Mouse (Mus musculus) CH12.LX (cell line): Measurements from ENCODE around the gene Fgfr2. TPM values are rescaled to one million over a fixed set of nuclear protein-coding genes. Genes with fewer than 3 reads are reported as not detected.

Experiments used
- DNase-seq: peaks from one replicate; pipeline ENCODE4 v3.0.0-alpha.2; 2013; ENCODE audit errors: extremely low read depth
- H3K27ac ChIP-seq: 2 replicates; pipeline ENCODE4 v1.5.1; 2012; ENCODE audit warnings: low read depth, mild to moderate bottlenecking, control low read depth, moderate library complexity; ENCODE audit not compliant: insufficient read depth
- H3K27me3 ChIP-seq: replicated peaks from 2 replicates; pipeline ENCODE3; 2012; ENCODE audit warnings: inconsistent platforms
- H3K36me3 ChIP-seq, 2 experiments: replicated peaks in 1 of 2; 2 replicates each; pipeline versions ENCODE3 to v1.6.1; 2012; ENCODE audit warnings: inconsistent platforms in 1 of 2, low read length in 1 of 2, mild to moderate bottlenecking in 1 of 2, mixed read lengths in 1 of 2, moderate library complexity in 1 of 2; ENCODE audit not compliant: control insufficient read depth in 1 of 2, insufficient read depth in 1 of 2
- H3K4me1 ChIP-seq, 2 experiments: 2 replicates each; pipeline ENCODE4 v1.6.1; 2012; ENCODE audit warnings: inconsistent platforms in 1 of 2, moderate library complexity in 1 of 2; ENCODE audit not compliant: insufficient read depth in 2 of 2, control insufficient read depth in 1 of 2
- H3K4me2 ChIP-seq: 2 replicates; pipeline ENCODE4 v1.6.1; 2012; ENCODE audit warnings: low read depth, mild to moderate bottlenecking, control low read depth; ENCODE audit not compliant: poor library complexity, insufficient read depth, severe bottlenecking
- H3K4me3 ChIP-seq, 3 experiments: fragments of 150-350 bp in 1 of 3; sonication (generic) in 1 of 3; replicated peaks in 1 of 3; 2 replicates each; pipeline versions ENCODE3 to v1.5.1; 2011 to 2012; ENCODE audit warnings: low read depth in 2 of 3, low read length in 2 of 3, mild to moderate bottlenecking in 2 of 3, moderate library complexity in 2 of 3, control low read depth in 1 of 3, improper control_type of control experiment in 1 of 3, inconsistent platforms in 1 of 3, mixed read lengths in 1 of 3; ENCODE audit not compliant: poor library complexity in 1 of 3
- H3K79me2 ChIP-seq: replicated peaks from 2 replicates; pipeline ENCODE4 v1.6.1; 2012; ENCODE audit warnings: mild to moderate bottlenecking, moderate library complexity; ENCODE audit not compliant: control insufficient read depth, poor library complexity, insufficient read depth, severe bottlenecking; ENCODE audit errors: extremely low read depth
- H3K9ac ChIP-seq: 2 replicates; pipeline ENCODE4 v1.6.1; 2012; ENCODE audit warnings: low read depth, mild to moderate bottlenecking, control low read depth, moderate library complexity; ENCODE audit not compliant: insufficient read depth
- H3K9me3 ChIP-seq: replicated peaks from 2 replicates; pipeline ENCODE3; 2012; ENCODE audit warnings: low read length, inconsistent platforms, mixed read lengths
- BHLHE40 ChIP-seq: IDR thresholded peaks from 2 replicates; pipeline ENCODE4 v1.6.1; 2011; ENCODE audit warnings: mild to moderate bottlenecking, low read depth, low read length, improper control_type of control experiment
- CHD1 ChIP-seq: IDR thresholded peaks from 2 replicates; pipeline ENCODE4 v1.6.1; 2012; ENCODE audit warnings: low read depth, low read length, improper control_type of control experiment, inconsistent platforms
- CHD2 ChIP-seq: IDR thresholded peaks from 2 replicates; pipeline ENCODE4 v1.6.1; 2011; ENCODE audit warnings: low read length, improper control_type of control experiment
- EP300 ChIP-seq: IDR thresholded peaks from 2 replicates; pipeline ENCODE4 v1.6.1; 2011; ENCODE audit warnings: low read length, improper control_type of control experiment
- ETS1 ChIP-seq: conservative IDR thresholded peaks from 2 replicates; pipeline ENCODE4 v1.6.1; 2012; ENCODE audit warnings: low read depth, mild to moderate bottlenecking, inconsistent platforms, low read length, improper control_type of control experiment, moderate library complexity
- GABPA ChIP-seq: IDR thresholded peaks from 2 replicates; pipeline ENCODE4 v1.6.1; 2012; ENCODE audit warnings: low read depth, low read length, improper control_type of control experiment, inconsistent platforms; ENCODE audit not compliant: insufficient replicate concordance
- JUN ChIP-seq: IDR thresholded peaks from 2 replicates; pipeline ENCODE4 v1.6.1; 2011; ENCODE audit warnings: low read depth, mild to moderate bottlenecking, low read length, improper control_type of control experiment, moderate library complexity; ENCODE audit not compliant: insufficient read depth
- JUND ChIP-seq: conservative IDR thresholded peaks from 2 replicates; pipeline ENCODE4 v1.6.1; 2011; ENCODE audit warnings: low read depth, low read length, improper control_type of control experiment
- KAT2A ChIP-seq: IDR thresholded peaks from 2 replicates; pipeline ENCODE4 v1.6.1; 2012; ENCODE audit warnings: low read length, improper control_type of control experiment, inconsistent platforms; ENCODE audit not compliant: insufficient replicate concordance
- MAFK ChIP-seq: IDR thresholded peaks from 2 replicates; pipeline ENCODE4 v1.6.1; 2011; ENCODE audit warnings: low read length, improper control_type of control experiment; ENCODE audit not compliant: insufficient replicate concordance
- MAX ChIP-seq: IDR thresholded peaks from 2 replicates; pipeline ENCODE4 v1.6.1; 2011; ENCODE audit warnings: low read length, improper control_type of control experiment
- MAZ ChIP-seq: IDR thresholded peaks from 2 replicates; pipeline ENCODE4 v1.6.1; 2012; ENCODE audit warnings: low read depth, mild to moderate bottlenecking, inconsistent platforms, low read length, improper control_type of control experiment, moderate library complexity
- MXI1 ChIP-seq: IDR thresholded peaks from 2 replicates; pipeline ENCODE4 v1.6.1; 2011; ENCODE audit warnings: mild to moderate bottlenecking, low read depth, low read length, improper control_type of control experiment
- NELFE ChIP-seq: IDR thresholded peaks from 2 replicates; pipeline ENCODE4 v1.6.1; 2011; ENCODE audit warnings: low read depth, low read length, improper control_type of control experiment
- NRF1 ChIP-seq: IDR thresholded peaks from 2 replicates; pipeline ENCODE4 v1.6.1; 2014; ENCODE audit warnings: low read depth, mild to moderate bottlenecking, inconsistent platforms, low read length, improper control_type of control experiment, moderate library complexity
- PAX5 ChIP-seq: IDR thresholded peaks from 2 replicates; pipeline ENCODE4 v1.6.1; 2012; ENCODE audit warnings: low read length, inconsistent platforms, mixed read lengths
- POLR2A ChIP-seq: IDR thresholded peaks from 2 replicates; pipeline ENCODE4 v1.6.1; 2011; ENCODE audit warnings: low read depth, mild to moderate bottlenecking, improper control_type of control experiment, low read length
- SMC3 ChIP-seq: IDR thresholded peaks from 2 replicates; pipeline ENCODE4 v1.6.1; 2011; ENCODE audit warnings: low read depth, low read length, improper control_type of control experiment
- TBP ChIP-seq: conservative IDR thresholded peaks from 2 replicates; pipeline ENCODE4 v1.6.1; 2011; ENCODE audit warnings: low read depth, low read length, improper control_type of control experiment
- TCF12 ChIP-seq: IDR thresholded peaks from 2 replicates; pipeline ENCODE4 v1.6.1; 2014; ENCODE audit warnings: low read depth, mild to moderate bottlenecking, inconsistent platforms, low read length, improper control_type of control experiment
- UBTF ChIP-seq: IDR thresholded peaks from 2 replicates; pipeline ENCODE4 v1.6.1; 2012; ENCODE audit warnings: low read depth, mild to moderate bottlenecking, inconsistent platforms, low read length, improper control_type of control experiment, moderate library complexity
- USF1 ChIP-seq: IDR thresholded peaks from 2 replicates; pipeline ENCODE4 v1.6.1; 2014; ENCODE audit warnings: low read depth, mild to moderate bottlenecking, inconsistent platforms, low read length, improper control_type of control experiment
- USF2 ChIP-seq: conservative IDR thresholded peaks from 2 replicates; pipeline ENCODE4 v1.6.1; 2011; ENCODE audit warnings: low read depth, low read length, improper control_type of control experiment
- ZKSCAN1 ChIP-seq: IDR thresholded peaks from 2 replicates; pipeline ENCODE4 v1.6.1; 2012; ENCODE audit warnings: low read depth, inconsistent platforms, low read length, improper control_type of control experiment, borderline replicate concordance
- ZMIZ1 ChIP-seq: IDR thresholded peaks from 2 replicates; pipeline ENCODE4 v1.6.1; 2012; ENCODE audit warnings: low read depth, mild to moderate bottlenecking, inconsistent platforms, low read length, improper control_type of control experiment
- dilution Hi-C: fragments of 300-500 bp; cut with MboI; formaldehyde crosslinking; loops from 2 replicates; pipeline ENCODE4 v1.14.3; 2020; ENCODE audit warnings: low sequenced_read_pairs; ENCODE audit not compliant: extremely low pct_unique_long_range_greater_than_20kb, extremely low pct_ligation_motif_present
- in situ Hi-C: fragments of 300-500 bp; cut with MboI; formaldehyde crosslinking; loops from 3 replicates; pipeline ENCODE4 v1.14.3; 2019; ENCODE audit warnings: low sequenced_read_pairs, low pct_ligation_motif_present, low pct_unique_long_range_greater_than_20kb, mixed read lengths
- polyA plus RNA-seq: library from polyadenylated mRNA; unstranded; fragments of >175 nt; gene quantifications from 2 replicates; pipeline ENCODE4 v1.2.1, GENCODE M21; 2012; ENCODE audit warnings: low read depth; ENCODE audit not compliant: insufficient read length
- total RNA-seq, 2 experiments: library from RNA; depleted of rRNA; stranded (reverse); fragments of 300-350 nt in 1 of 2; fragments of >200 nt in 1 of 2; gene quantifications; 2 replicates each; pipeline ENCODE4 v1.2.3; 2012 to 2014

Fgfr2 gene
- total and polyA plus RNA-seq, 3 experiments = not detected

GRCm38 (mm10) chr7:130989371-130989770 is 2133.8 kb downstream of the Fgfr2 start:
- Histone ChIP-seq H3K4me2 (no peak overlapping the region), H3K4me3 (no peak overlapping the region), H3K9me3 (peaks cover 4% of the 10 kb centered on the region), H3K27me3 (peaks cover 83% of the 10 kb centered on the region), H3K9ac (no peak overlapping the region), H3K36me3 (no peaks in the 10 kb centered on the region), H3K4me1 (no peaks in the 10 kb centered on the region), H3K79me2 (no peaks in the 10 kb centered on the region), H3K27ac (no peak overlapping the region)
- in situ Hi-C loops (no loop called here), dilution Hi-C loops (no loop called here)
- DNase-seq = no peak
- TF ChIP-seq KAT2A (no peak), PAX5 (no peak), NRF1 (no peak), GABPA (no peak), JUND (no peak), CHD1 (no peak), MAX (no peak), TCF12 (no peak), JUN (no peak), MAFK (no peak), ETS1 (no peak)

- H3K4me2 ChIP-seq = no peak overlapping the region
- H3K9me3 ChIP-seq = peaks cover 4% of the 10 kb centered on the region
- no peaks in the 10 kb centered on the region for H3K79me2 ChIP-seq
- H3K27ac ChIP-seq = no peak overlapping the region
- H3K36me3 ChIP-seq = no peaks in the 10 kb centered on the region
- dilution Hi-C loops = no loop called here
- H3K4me3 ChIP-seq = no peak overlapping the region
- DNase-seq = no peak
- in situ Hi-C loops = no loop called here
- no peak overlapping the region for H3K9ac ChIP-seq
- H3K4me1 ChIP-seq = no peaks in the 10 kb centered on the region
- H3K27me3 ChIP-seq = peaks cover 86% of the 10 kb centered on the region
- TF ChIP-seq BHLHE40 = no peak
Observed at GRCm38 (mm10) chr7:130988146-130988545, 2135.0 kb downstream of the Fgfr2 start.

GRCm38 (mm10) chr7:130985716-130986115 is 2137.4 kb downstream of the Fgfr2 start:
- Histone ChIP-seq H3K27ac (no peak overlapping the region), H3K4me2 (no peak overlapping the region), H3K36me3 (no peaks in the 10 kb centered on the region), H3K4me3 (no peak overlapping the region), H3K79me2 (no peaks in the 10 kb centered on the region), H3K9me3 (peaks cover 4% of the 10 kb centered on the region), H3K27me3 (peaks cover 95% of the 10 kb centered on the region), H3K4me1 (0 out of 4 replicates have a peak, but pooled peaks cover 0 to 2% of the 10 kb centered on the region in 2 experiments), H3K9ac (no peak overlapping the region)
- in situ Hi-C loops (no loop called here), dilution Hi-C loops (no loop called here)
- no peak for DNase-seq
- TF ChIP-seq MXI1 (no peak), SMC3 (no peak), GABPA (no peak), MAX (no peak), TBP (no peak), EP300 (no peak), NELFE (no peak), ZMIZ1 (no peak), JUN (no peak), PAX5 (no peak), ETS1 (no peak), CHD2 (no peak), MAZ (no peak), USF1 (no peak), POLR2A (no peak), UBTF (no peak), USF2 (no peak), ZKSCAN1 (no peak), MAFK (no peak)
